Mouse (Mus musculus) natural killer cell, adult 2 months (primary cell): ENCODE data around the gene Ifnk.

Source experiments
- DNase-seq, 2 experiments: peaks; one replicate each; pipeline ENCODE4 v3.0.0; 2022; ENCODE audit warnings: low spot score in 2 of 2

Gene Ifnk

GRCm38 (mm10) chr4:35140317-35140716 is 11.5 kb upstream of the Ifnk start:
- peak; percentile 12 to 26 for DNase-seq

DNA sequence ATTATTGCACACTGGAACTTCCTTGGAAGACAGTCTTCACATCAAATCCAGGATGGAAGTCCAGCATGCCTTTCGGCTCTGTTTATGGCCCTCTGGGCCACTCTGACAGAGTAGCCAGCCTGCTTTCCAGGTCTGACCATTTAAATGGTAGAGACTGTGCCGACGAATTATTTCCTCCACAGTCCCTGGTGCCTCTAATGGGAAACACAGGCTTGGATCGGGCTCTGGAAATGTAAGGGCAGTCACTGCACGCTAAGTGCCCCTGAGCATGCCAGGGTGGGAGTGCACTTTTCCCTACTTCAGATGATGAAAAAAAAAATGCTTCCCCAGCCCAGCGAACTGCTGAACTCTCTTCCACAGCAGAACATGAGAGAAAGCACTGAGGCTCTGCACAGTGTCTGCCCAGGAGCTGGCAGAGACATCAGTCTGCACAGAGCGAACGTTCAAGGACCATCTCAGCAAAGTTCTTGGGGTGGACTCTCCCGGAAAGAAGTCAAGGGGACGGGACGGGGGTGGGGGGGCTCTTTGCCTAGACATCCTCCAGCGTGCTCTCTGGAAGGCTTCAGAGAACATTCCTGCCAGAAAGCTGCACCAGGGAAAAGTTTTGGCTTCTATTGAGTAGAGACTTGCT is 8.3 kb upstream of the Ifnk start:
- DNase-seq: no peak

- DNase-seq: no peak
These were observed 6.1 kb upstream of the Ifnk start for GRCm38 (mm10) chr4:35145726-35146125.

DNA sequence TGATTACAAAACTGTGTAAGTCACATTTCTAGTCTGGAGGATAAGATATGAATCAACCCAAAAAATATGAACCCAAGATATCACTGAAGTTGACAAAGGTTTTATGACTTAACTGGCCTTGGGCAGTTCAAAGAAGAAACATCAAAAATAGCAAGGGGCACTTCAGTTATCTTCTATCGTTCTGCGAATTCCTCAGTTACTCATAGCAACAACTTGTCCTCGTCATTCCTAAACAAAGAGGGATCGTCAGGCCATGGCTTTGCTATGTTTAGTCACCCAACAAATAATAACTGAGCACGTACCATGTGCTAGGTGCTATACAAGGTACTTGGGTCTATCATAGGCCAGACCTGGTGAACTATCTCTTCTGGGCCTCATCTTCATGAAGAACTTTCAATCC is 5.3 kb upstream of the Ifnk start:
- no peak for DNase-seq

- DNase-seq: no peak
These were observed 3.5 kb upstream of the Ifnk start for GRCm38 (mm10) chr4:35148326-35148725.

DNA sequence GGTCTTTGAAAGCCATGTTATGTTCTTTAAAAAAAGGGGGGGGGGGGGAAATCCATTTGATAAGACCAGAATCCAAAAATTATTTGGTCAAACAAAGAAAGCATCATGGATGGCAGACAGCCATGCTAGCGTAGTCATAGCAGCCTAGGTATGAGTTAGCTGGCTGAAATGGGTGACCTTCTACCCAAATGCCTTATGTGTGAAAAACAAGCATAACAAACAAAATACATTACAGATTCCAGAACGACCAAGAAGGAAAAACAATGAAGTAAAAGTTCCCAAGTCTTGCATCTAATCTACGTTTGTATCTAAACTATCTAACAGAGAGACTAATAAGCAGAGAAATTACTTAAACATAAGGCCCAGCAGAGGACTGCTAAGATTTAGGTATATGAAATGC is 1.1 kb upstream of the Ifnk start:
- DNase-seq: no peak

DNA sequence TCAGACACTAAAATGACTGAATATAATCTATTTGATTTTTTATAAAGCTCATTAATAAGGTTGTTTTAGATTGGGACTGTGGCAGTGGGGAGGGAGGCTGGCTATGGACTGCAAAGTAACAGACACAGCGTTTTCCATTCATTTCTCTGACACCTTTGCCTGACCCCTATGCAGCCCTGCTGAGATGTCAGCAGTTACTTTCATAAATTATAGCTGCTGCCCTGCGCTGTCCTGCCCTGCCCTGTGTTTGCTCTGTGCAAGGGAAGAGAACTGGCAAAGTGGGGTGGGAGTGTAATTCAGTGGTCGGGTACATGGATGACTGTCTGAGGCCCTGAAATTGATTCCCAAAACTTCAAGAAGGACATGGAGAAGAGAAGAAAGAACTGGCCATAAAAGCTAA is 2.2 kb downstream of the Ifnk start:
- no peak for DNase-seq

DNA sequence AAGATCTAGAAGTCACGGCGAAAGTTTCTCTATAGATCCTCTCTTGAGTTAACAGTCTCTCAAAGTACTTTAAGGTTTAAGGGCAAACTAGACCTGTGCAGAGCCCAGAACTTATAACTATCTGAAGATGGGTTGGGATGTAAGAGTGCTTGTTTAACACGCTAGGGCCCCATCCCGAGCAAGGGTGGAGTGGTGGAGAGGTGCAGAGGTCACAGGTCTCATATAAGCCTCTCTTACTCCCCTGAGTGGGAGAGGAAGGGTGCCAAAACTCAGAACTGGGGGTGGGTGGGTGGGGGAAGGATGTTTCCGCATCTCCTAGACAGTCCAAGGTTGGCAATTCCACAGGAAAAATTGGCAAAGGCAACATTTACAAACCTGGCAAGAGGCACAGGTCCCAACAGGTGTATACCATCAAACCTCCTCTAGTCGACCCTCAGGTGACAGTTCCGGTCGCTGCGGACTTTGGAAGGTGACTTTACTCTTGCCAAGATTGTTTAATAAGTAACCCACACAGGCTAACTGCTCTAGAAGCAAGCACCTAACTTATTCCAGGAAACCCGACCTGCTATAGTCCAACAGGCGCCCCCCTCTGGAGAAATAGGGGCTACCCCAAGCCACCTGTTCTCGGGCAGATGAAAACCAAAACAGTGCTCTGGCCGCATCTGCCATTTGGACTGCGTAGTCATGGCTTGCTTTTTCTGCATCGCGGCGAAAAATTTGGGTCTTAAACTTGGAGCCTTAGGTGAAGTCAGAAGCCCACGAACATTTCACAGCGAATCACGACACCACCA is 3.5 kb downstream of the Ifnk start:
- DNase-seq: peak; percentile 19 to 56

DNA sequence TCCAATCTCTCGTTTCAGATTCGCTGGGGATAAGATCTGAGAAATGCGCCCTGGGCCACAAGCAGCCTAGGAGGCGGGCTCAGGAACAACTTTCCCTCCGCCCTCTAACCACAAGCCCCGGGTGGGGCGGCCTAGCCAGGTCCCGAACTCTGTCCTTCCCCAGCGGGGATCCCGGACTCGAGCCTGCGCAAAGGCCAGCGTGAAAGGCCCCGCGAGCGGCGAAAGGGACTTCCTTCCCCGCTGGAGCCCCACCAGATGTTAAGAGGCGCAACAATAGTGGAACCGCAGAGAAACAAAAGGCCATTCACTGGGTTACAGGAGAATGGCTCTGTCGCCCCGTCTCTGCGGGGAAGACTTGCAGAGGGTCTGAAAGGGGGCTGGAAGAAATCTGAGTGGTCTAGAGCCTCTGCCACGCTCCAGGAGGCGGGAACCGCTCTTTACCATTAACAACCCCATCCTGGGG is 4.3 kb downstream of the Ifnk start:
- DNase-seq: peak; percentile 25 to 37

- DNase-seq: peak; percentile 68 to 82
These were observed 5.1 kb downstream of the Ifnk start, which contains the start of gene Mob3b for GRCm38 (mm10) chr4:35156751-35157611. TSS of gene Mob3b (minus strand) at chr4:35157484.

- DNase-seq: no peak
These were observed 6.0 kb downstream of the Ifnk start for GRCm38 (mm10) chr4:35157815-35158214.

DNA sequence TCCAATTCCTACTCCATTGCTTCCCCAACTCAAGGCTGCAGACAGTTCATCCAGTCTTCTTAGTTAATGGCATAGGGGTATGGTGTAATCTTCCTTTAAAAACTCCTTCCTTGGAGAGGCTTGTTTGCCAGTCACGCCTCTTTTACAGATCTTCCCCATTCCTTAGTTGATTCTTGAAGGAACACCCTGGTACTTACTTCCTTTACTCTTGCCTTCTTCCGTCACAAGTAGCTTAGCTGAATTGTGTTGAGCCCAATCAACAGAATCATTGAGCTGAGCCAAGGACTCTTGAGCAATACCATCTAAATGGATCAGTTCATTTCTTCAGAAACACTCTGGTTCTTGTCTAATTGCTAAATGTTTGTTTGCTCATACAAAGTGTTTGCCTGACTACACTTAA is 13.4 kb downstream of the Ifnk start:
- DNase-seq: no peak

DNA sequence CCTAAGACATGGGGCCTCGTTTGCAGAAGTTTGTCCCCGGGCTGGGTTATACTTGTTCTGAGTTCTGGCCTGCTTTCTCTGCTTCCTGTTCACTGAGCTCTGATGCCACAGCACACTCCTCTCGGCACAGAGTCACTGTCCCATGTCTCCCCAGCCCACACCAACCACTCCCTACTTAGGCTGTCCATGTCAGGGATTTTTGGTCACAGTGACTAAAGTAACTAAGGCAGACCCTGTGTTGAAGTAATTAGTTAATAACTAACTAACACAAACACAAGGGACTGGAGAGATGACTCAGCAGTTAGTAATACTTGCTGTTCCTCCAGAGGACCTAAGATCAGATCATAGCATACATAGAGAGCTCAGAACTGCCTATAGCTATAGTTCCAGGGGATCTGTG is 14.1 kb downstream of the Ifnk start:
- DNase-seq: no peak

DNA sequence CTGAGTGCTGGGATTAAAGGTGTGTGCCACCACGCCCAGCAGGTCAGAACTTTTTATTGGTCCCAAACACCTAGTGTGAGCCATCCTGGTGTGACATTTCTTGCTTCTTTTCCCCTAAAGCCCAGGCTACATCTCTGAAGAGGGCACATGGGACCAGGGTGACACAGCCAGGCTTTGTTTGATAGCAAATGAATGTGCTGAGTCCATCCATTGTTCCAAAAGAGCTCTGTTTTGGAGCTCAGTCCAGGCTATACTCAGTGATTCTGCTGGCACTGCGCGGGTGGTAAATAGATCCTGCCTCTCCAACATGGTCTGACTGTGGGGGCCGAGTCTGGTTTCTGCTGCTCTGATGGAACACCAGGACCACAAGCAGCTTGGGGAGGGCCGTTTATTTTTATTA is 16.0 kb downstream of the Ifnk start:
- DNase-seq: no peak

- DNase-seq: no peak
These were observed 17.8 kb downstream of the Ifnk start for GRCm38 (mm10) chr4:35169571-35170125.

- no peak for DNase-seq
These were observed 20.6 kb downstream of the Ifnk start for GRCm38 (mm10) chr4:35172471-35172870.

DNA sequence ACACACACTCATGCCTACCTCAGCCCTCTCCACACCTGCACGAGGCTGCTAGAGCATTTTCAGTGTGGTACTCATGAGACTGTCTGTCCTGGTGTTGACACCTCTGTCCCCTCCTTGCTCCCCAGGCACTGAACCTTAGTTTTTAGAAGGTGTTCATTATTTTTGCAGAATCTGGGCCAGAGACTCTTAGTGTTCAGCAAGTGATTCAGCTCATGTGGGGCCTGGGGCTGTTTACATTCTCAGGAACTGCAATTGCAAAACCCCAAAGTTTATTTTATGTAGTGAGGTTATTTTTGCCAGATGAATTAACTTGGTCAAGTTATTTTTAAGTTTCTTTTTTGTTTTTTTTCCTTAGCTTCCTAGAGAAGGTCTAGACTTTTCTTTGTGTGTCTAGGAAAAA is 21.7 kb downstream of the Ifnk start:
- DNase-seq: no peak

- DNase-seq: no peak
These were observed 23.7 kb downstream of the Ifnk start for GRCm38 (mm10) chr4:35175566-35175965.

DNA sequence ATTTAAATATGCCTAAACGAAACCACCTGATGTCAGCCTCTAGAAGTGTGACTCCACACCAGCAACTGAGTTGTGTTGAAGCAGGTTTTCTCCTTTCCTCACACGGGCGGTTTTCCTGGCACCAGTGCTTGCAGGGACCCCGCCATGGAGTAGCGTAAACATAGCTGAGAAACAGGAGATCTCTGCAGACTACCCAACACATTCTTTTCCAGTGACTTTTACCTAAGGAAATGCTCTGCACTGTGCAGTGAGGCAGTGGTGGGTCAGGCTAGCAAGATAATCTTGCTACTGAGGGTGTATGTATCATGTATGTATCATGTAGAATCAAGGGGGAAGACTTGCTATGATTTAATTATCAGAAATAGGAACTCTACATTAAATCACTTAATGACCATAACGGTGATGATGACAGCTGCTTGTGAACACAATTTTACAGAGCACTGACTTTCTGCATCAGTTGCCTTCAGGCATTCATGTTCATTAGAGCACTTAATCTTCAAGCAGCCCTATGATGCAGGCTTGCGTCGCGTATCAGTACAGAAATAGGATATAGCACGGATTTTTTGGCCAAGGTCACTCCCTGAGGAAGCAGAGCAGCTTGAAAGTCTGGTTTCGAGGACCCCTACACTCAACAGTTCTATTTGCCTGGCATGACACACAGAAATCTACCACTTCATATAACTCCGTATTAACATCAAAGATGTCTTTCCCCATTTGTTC is 26.2 kb downstream of the Ifnk start:
- no peak for DNase-seq

- no peak for DNase-seq
These were observed 35.9 kb downstream of the Ifnk start for GRCm38 (mm10) chr4:35187617-35188326.

DNA sequence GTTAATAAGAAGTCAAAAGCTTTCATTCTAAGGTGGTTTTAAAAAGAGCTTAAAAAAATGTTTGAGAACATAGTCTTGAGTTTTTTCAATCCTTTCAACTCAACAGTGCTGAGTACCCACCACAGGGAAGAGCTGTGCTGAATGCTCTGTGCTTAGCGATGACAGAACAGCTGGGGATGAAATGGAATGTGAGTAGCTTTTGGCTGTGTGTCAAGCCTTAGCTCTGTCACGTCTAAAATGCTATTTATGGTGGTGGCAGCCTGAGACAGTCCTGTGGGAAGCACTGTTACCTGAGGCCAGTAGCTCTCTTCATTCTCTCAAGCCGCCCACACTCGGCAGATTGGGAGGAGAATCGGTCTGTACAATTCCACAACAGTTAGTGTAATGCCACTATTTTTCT is 37.9 kb downstream of the Ifnk start:
- DNase-seq: no peak
